10 mouse cellular contexts compared by ENCODE assay signal in the genomic region with DNA sequence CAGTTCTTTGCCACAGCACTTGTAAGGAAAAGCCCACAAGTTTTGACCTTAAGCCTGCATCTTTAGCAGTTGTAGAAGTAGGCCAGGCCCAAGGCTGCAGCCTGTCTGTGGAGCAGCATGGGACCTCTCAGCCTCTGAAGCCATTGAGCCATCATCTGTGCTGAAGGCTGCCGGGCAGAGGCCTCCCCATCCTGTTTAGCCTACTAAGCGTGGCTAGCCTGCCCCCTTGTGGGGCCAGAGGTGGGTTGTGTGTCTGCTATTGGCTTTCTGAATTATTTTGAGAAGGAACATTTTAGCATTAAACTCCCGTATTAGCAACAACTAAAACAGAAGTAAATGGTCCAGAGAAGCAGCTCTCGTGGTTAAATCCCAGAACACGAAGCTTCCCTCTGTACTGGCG. TPM values are rescaled to one million over a fixed set of nuclear protein-coding genes. Genes with fewer than 3 reads are reported as not detected.
DNase-seq lines count a peak whose midpoint lies in the region; ATAC-seq and TF ChIP-seq lines count a peak whose summit lies in the region.
"Had no signal": no experiment of that assay in that cellular context is flagged by ENCODE, and none has a peak within 500 bp of the region (broad histone marks: within the 10 kb centered on the region; RNA-seq: fewer than 3 reads in every experiment).

No protein-coding gene starts in this region.

- H3K4me1 ChIP-seq in embryonic facial prominence, embryonic 14.5 days (ENCODE audit: control insufficient read depth, insufficient read depth, low read length) = peaks cover 8% of the 10 kb centered on the region
- peaks cover 16% of the 10 kb centered on the region for H3K4me1 ChIP-seq in lung, adult 2 months (ENCODE audit: control insufficient read depth, insufficient read depth, low read length)

- TF ChIP-seq POLR2A in lung, adult 2 months (IDR thresholded peaks at IDR 0.05; ENCODE audit: borderline replicate concordance, extremely low read depth, low read depth, low read length) = no peak

- H3K4me3 ChIP-seq in embryonic facial prominence, embryonic 14.5 days (ENCODE audit: low read depth, low read length) = no peak overlapping the region
- no peak overlapping the region for H3K4me3 ChIP-seq in lung, adult 2 months (replicated peaks; ENCODE audit: extremely low read depth, low read depth, low read length)
- H3K4me3 ChIP-seq: erythroblast, embryonic 14.5 days had no signal

- no peaks in the 10 kb centered on the region for H3K9me3 ChIP-seq in embryonic facial prominence, embryonic 14.5 days (ENCODE audit: control insufficient read depth, low read length)

- ATAC-seq in embryonic facial prominence, embryonic 14.5 days (ENCODE audit: low read depth) = no peak; the same call in 1 of the 2 replicates

- peaks cover 11% of the 10 kb centered on the region; the same call in 1 of the 2 replicates for H3K36me3 ChIP-seq in embryonic facial prominence, embryonic 14.5 days (ENCODE audit: control insufficient read depth, insufficient read depth, low read length)

- TF ChIP-seq CTCF in lung, adult 2 months (IDR thresholded peaks at IDR 0.05; ENCODE audit: insufficient read depth, low read length) = peak; percentile 72

- no peak overlapping the region for H3K4me2 ChIP-seq in embryonic facial prominence, embryonic 14.5 days (ENCODE audit: low read depth, low read length)

- H3K9ac ChIP-seq in embryonic facial prominence, embryonic 14.5 days (ENCODE audit: low read depth, low read length) = no peak overlapping the region

- no peaks in the 10 kb centered on the region for H3K27me3 ChIP-seq in embryonic facial prominence, embryonic 14.5 days (replicated peaks; ENCODE audit: control insufficient read depth, insufficient read depth, low read length)

- peak; percentile 49 for DNase-seq in ovary, adult 18-20 months (ENCODE audit: low spot score)
- no peak for DNase-seq in ovary, postnatal 10 days (ENCODE audit: low spot score)
- peak; percentile 70 for DNase-seq in adrenal gland, postnatal 25 days
- peak; percentile 64 for DNase-seq in embryonic facial prominence, embryonic 14.5 days (ENCODE audit: low spot score)
- peak; percentile 87 for DNase-seq in induced T-regulatory cell, adult 2 months (ENCODE audit: low read depth)
- no peak for DNase-seq in lung, adult 2 months
- peak; percentile 38 for DNase-seq in ovary, postnatal 14 days (ENCODE audit: low spot score)
- DNase-seq in urinary bladder, adult 2 months (ENCODE audit: low spot score) = no peak

- H3K27ac ChIP-seq in embryonic facial prominence, embryonic 14.5 days (replicated peaks; ENCODE audit: low read depth, low read length) = no peak overlapping the region
- H3K27ac ChIP-seq: macrophage had no signal

- WGBS in embryonic facial prominence, embryonic 14.5 days = 63% methylated on average over 6 of the region's 6 CpGs
- 55% methylated on average over 6 of the region's 6 CpGs for WGBS in lung, adult 2 months

RNA-seq across cellular contexts. Expression of a gene that starts 4.4 kb away (rescaled TPM):
- total RNA-seq in adrenal gland, postnatal 25 days (2021) = 104 and 109 TPM in 2 replicates
- polyA plus RNA-seq in embryonic facial prominence, embryonic 14.5 days (2014; fragmentation: Nextera tagmentation; extraction: Ambion mirVana) = 19.8 and 21.3 TPM in 2 replicates
- 77.4 and 85.3 TPM in 2 replicates for polyA plus RNA-seq in lung, adult 2 months (2012; rRNA removed)
- 43.1 and 55.5 TPM in 2 replicates for polyA plus RNA-seq in urinary bladder, adult 2 months (2012; rRNA removed)

RNA-seq across cellular contexts. Expression of a gene that starts 28.2 kb away (rescaled TPM):
- total RNA-seq in adrenal gland, postnatal 25 days (2021) = 0.67 TPM in 1 of 2 replicates, not detected in the other
- polyA plus RNA-seq in embryonic facial prominence, embryonic 14.5 days (2014; fragmentation: Nextera tagmentation; extraction: Ambion mirVana) = not detected in 2 replicates
- polyA plus RNA-seq in lung, adult 2 months (2012; rRNA removed) = 0.24 and 0.31 TPM in 2 replicates
- not detected in 2 replicates for polyA plus RNA-seq in urinary bladder, adult 2 months (2012; rRNA removed)
- polyA plus RNA-seq: erythroblast, embryonic 14.5 days; macrophage had no signal

RNA-seq across cellular contexts. Expression of a gene that starts 37.6 kb away (rescaled TPM):
- 65.9 and 69.0 TPM in 2 replicates for total RNA-seq in adrenal gland, postnatal 25 days (2021)
- polyA plus RNA-seq in embryonic facial prominence, embryonic 14.5 days (2014; fragmentation: Nextera tagmentation; extraction: Ambion mirVana) = 154 and 185 TPM in 2 replicates
- polyA plus RNA-seq in lung, adult 2 months (2012; rRNA removed) = 1,334 and 1,488 TPM in 2 replicates
- 303 and 339 TPM in 2 replicates for polyA plus RNA-seq in urinary bladder, adult 2 months (2012; rRNA removed)

RNA-seq across cellular contexts. Expression of a gene that starts 43.7 kb away (rescaled TPM):
- 28.9 and 30.2 TPM in 2 replicates for total RNA-seq in adrenal gland, postnatal 25 days (2021)
- 408 and 507 TPM in 2 replicates for polyA plus RNA-seq in embryonic facial prominence, embryonic 14.5 days (2014; fragmentation: Nextera tagmentation; extraction: Ambion mirVana)
- 746 and 1,492 TPM in 2 replicates for polyA plus RNA-seq in lung, adult 2 months (2012; rRNA removed)
- polyA plus RNA-seq in urinary bladder, adult 2 months (2012; rRNA removed) = 805 and 1,244 TPM in 2 replicates

RNA-seq across cellular contexts. Expression of a gene that starts 53.8 kb away (rescaled TPM):
- total RNA-seq in adrenal gland, postnatal 25 days (2021) = 1.4 and 2.5 TPM in 2 replicates
- 19.8 and 23.5 TPM in 2 replicates for polyA plus RNA-seq in embryonic facial prominence, embryonic 14.5 days (2014; fragmentation: Nextera tagmentation; extraction: Ambion mirVana)
- polyA plus RNA-seq in lung, adult 2 months (2012; rRNA removed) = 2.9 and 4.2 TPM in 2 replicates
- 1.3 TPM in 2 replicates for polyA plus RNA-seq in urinary bladder, adult 2 months (2012; rRNA removed)

Comparison
In these comparisons a context has a peak if more than half of its experiments do, and no peak if none do; other contexts are left out.
1. DNase-seq: peak in ovary, adult 18-20 months (single experiment), adrenal gland, postnatal 25 days (single experiment), embryonic facial prominence, embryonic 14.5 days (single experiment), induced T-regulatory cell, adult 2 months (single experiment) and ovary, postnatal 14 days (single experiment); none in ovary, postnatal 10 days (single experiment), lung, adult 2 months (single experiment) and urinary bladder, adult 2 months (single experiment).